Mouse (Mus musculus): ENCODE measurements around the gene Gm17655. TPM values are rescaled to one million over a fixed set of nuclear protein-coding genes. Genes with fewer than 3 reads are reported as not detected.

Gene Gm17655
- polyA plus RNA-seq, 1 experiment from 2014 or later: 6.1 TPM

DNA sequence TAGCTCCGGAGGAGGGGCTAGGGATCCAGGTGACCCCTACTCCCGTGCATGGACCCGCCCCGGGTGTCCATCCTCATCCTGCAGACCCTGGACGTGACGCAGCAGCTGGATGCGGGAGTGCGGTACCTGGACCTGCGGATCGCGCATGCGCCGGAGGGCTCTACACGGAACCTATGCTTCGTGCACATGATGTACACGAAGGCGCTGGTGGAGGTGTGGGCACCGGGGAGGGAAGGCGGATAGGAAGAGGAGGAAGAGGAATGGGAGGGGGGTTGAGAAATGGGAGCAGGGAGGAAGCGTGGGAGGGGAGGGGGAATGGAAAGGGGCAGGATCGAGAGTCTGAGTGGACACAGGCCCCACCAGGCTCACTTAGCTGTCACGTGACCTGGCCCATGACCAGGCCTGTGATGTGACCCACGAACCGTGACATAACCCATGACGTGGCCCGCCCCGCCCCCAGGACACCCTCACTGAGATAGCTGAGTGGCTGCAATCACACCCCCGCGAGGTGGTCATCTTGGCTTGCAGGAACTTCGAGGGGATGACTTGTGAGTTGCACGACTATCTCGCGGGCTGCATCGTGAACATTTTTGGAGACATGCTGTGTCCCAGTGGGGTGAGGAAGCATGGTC, 29.5 kb upstream of the Gm17655 start:
- DNase-seq (ENCODE audit: extremely low spot score, low spot score): no peak
- H3K27ac ChIP-seq: no peak overlapping the region
- peaks cover 49% of the 10 kb centered on the region for H3K36me3 ChIP-seq (replicated peaks)
- peaks cover 6% of the 10 kb centered on the region; the same call in 1 of the 2 replicates for H3K9me3 ChIP-seq
- peaks cover 18% of the 10 kb centered on the region for H3K27me3 ChIP-seq (ENCODE audit: poor library complexity, severe bottlenecking)
- H3K4me3 ChIP-seq: peak overlapping the region; percentile 48
- peaks cover 51% of the 10 kb centered on the region for H3K4me1 ChIP-seq
- 20% methylated on average over 34 of the region's 34 CpGs for WGBS

DNA sequence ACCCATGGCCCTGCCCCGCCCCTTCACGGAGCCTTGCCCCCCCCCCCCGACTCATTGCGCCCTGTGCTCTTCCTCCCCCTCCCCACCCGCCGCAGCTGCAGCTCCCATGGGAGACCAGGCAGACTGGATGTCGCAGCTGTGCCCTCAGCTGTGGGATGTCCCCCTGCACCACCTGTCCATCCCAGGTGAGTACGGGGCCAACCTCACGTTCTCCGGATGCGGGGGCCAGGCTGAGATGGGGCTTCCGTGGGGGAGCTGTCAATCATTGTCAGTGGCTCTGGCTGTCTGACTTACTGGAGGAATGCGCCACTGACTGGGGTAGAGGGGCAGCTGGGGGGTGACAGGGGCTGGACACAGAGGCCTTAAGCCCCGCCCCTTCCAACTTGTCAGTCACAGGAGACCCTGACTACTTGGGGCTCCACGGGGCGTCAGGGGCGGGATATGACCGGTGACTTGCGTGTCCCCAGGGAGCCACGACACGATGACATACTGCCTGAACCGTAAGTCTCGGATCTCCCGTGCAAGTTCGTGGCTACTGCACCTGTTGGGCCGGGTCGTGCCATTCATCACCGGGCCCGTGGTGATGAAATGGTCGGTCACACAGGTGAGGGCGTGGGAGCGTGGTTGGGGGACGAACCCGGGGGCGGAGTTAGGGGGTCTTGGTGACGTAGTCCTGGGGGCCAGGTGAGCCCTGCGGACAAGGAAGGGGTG, 28.8 kb upstream of the Gm17655 start:
- 1% methylated on average over 33 of the region's 37 CpGs for WGBS
- Histone ChIP-seq H3K27me3 (ENCODE audit: poor library complexity, severe bottlenecking) (peaks cover 18% of the 10 kb centered on the region), H3K4me1 (peaks cover 43% of the 10 kb centered on the region), H3K27ac (no peak overlapping the region), H3K4me3 (peak overlapping the region; percentile 48), H3K9me3 (peaks cover 6% of the 10 kb centered on the region; the same call in 1 of the 2 replicates), H3K36me3 (replicated peaks) (peaks cover 41% of the 10 kb centered on the region)
- DNase-seq (ENCODE audit: extremely low spot score, low spot score): no peak

DNA sequence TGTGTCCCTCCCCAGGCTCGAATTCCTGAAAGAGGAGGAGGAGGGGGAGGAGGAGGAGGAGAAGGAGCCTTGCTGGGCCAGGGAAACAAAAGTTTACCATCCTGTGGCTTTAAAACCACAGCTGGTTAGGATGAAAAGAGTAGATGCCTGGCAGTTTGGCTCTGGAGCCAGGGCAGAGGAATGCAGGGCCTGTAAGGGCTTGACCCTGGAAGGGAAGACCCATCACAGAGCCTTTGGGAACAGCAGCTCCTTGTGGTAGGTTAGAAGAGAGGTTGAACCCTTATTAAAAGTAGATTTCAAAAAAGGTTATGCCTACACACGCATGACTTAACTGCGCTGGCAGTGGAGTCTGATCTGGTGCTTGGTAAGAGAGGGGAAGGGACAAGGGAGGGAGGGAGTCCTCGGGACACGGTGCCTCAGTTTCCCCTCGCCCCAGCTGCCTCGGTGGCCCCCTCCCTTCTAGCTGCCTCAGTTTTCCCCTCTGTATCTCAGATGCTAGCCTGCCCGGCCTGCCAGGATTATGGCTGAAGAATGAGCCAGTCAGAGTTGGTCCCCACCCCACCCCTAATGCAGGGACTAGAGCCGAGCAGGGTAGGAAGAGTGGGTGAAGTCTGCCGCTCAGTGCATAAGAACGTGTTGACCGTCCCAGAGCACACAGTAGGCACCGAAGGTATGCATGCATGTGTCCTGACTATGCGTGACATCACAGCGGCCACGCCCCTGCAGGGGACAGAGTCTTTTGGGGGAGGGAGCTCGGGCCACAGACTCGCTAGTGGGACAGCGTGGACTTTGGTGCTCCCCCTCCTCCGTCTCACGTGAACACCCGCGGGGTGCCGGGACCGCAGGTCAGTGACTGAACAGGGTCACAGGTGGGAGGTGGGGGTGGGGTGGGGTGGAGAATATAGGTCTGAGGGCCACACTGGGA, 27.6 kb upstream of the Gm17655 start, which contains the start of gene Plcxd1:
TSS of gene Plcxd1 (plus strand) at position 314 of the 925 bp plus-strand sequence.
- DNase-seq (ENCODE audit: extremely low spot score, low spot score): no peak
- 5% methylated on average over 25 of the region's 25 CpGs for WGBS

DNA sequence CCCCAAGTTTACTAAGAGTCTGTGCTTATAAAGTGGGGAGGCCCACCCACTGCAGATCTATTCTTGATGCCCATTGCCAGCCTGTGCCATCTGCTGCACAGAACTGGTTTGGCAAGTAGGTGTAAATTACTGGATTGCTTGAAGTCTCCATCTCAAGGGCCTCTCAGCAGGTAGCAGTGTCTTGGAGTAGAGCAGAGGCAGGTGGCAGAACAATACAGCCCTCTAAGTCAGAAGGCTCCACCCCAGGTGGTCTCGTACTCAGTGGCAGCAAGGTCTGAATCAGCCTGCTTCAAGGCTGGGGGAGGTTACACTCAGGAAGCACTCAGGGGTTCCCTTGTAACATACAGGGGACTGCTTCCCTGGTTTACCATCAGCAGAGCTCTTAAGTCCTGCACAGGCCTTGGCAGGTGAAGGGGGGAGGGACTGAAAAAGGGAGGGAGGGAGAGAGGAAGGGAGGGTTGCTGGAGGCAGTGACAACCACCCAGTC, 26.7 kb upstream of the Gm17655 start:
- WGBS: 15% methylated on average over 1 of the region's 1 CpGs
- no peak for DNase-seq (ENCODE audit: extremely low spot score, low spot score)
- Histone ChIP-seq H3K27ac (peak overlapping the region; percentile 35; the same call in 1 of the 2 replicates), H3K36me3 (replicated peaks) (peaks cover 21% of the 10 kb centered on the region), H3K27me3 (ENCODE audit: poor library complexity, severe bottlenecking) (peaks cover 18% of the 10 kb centered on the region), H3K9me3 (no peaks in the 10 kb centered on the region), H3K4me3 (no peak overlapping the region), H3K4me1 (peaks cover 51% of the 10 kb centered on the region)

More for the DNA sequence above, 27.6 kb upstream of the Gm17655 start, which contains the start of gene Plcxd1:
- Histone ChIP-seq H3K4me3 (peak within 1 kb of the TSS; percentile 48), H3K9me3 (peaks cover 2% of the 10 kb centered on the region; the same call in 1 of the 2 replicates), H3K27ac (peak within 1 kb of the TSS; percentile 35; the same call in 1 of the 2 replicates), H3K4me1 (peaks cover 44% of the 10 kb centered on the region), H3K27me3 (ENCODE audit: poor library complexity, severe bottlenecking) (peaks cover 18% of the 10 kb centered on the region), H3K36me3 (replicated peaks) (peaks cover 30% of the 10 kb centered on the region)

DNA sequence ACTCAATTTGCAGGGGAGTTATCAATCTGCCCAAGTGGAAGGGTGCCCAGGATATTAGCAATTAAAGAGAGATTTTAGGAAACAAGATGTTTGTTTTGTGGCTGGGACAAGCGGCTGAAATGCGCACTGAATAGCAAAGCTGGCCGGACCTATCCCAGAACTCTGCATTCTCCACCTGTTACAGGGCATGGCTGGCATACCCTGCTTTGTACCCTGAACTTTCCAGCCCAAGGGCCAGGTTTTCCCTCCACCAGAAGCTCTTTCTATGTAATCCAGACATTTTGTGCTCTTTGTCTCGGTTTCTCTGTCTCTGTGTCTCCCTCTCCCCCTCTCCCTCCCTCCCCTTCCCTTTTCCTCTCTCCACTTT, 22.5 kb upstream of the Gm17655 start:
- H3K27ac ChIP-seq: peak overlapping the region; percentile 92

DNA sequence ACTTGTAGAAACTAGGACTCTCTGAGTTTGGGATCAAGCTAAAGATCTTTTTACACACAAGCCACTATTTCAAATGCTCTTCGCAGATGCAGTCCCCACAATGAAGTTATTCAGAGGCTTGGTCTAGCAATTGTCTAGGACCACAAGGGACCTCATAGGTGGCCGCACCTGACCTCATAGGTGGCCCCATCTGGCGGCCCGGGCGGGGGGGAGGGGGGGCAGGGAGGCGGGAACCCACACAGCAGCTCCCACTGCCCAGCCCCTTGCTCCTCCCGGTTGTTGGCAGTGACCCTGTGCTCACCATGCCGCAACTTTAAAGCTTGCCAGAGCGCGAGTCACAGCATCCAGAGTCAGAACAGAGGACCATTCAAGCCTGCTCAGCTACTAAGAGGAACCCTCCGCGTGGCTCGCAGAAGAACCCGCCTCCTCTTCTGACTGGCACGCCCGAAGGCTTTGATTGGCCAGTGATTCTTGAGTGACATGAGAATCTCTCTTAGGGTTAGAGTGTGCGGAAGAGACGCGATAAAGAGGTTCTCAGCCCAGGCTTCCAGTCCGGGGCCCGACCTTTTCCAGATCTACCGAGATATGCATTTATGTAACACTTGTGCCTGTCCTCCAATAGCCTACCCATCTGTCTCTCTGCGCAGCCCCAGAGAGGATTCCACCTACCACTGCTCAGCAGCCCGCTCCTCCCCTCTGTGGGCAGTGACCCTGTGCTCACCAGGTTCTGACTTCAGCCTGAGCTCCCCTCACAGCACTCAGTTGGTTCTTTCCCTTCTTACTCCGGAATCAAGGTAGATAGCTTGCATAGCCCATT, 21.9 kb upstream of the Gm17655 start, which contains the start of gene Gm35315:
TSS of gene Gm35315 (minus strand) at position 391 of the 817 bp plus-strand sequence.
- peak; percentile 86 for DNase-seq (ENCODE audit: extremely low spot score, low spot score)
- Histone ChIP-seq H3K27ac (peak within 1 kb of the TSS; percentile 92), H3K4me3 (peak within 1 kb of the TSS; percentile 67), H3K36me3 (replicated peaks) (no peaks in the 10 kb centered on the region), H3K4me1 (peaks cover 22% of the 10 kb centered on the region), H3K27me3 (ENCODE audit: poor library complexity, severe bottlenecking) (no peaks in the 10 kb centered on the region; the same call in 1 of the 2 replicates), H3K9me3 (no peaks in the 10 kb centered on the region)
- 1% methylated on average over 25 of the region's 25 CpGs for WGBS

More for the DNA sequence above, 22.5 kb upstream of the Gm17655 start:
- DNase-seq (ENCODE audit: extremely low spot score, low spot score): no peak
- Histone ChIP-seq H3K4me1 (peaks cover 28% of the 10 kb centered on the region), H3K36me3 (replicated peaks) (no peaks in the 10 kb centered on the region), H3K4me3 (peak overlapping the region; percentile 67), H3K27me3 (ENCODE audit: poor library complexity, severe bottlenecking) (no peaks in the 10 kb centered on the region; the same call in 1 of the 2 replicates), H3K9me3 (no peaks in the 10 kb centered on the region)
- 11% methylated on average over 4 of the region's 4 CpGs for WGBS

DNA sequence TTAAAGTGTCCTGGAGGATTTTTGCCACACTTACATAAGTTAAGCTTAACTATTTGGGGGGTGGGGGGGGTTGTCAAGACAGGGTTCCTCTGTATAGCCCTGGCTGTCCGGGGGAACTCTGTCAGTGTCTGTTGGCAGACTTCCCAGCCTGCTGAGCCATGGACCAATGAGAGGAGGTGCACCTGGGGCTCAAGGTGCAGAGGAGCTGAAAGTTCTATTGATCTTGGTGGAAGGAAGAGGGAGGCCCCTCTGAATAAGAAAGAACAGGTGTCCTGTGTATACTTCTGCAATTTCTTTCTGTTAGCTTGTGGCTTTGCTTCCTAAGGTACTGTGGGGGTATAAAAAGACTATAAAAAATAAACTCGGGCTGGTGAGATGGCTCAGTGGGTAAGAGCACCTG, 19.2 kb upstream of the Gm17655 start:
- Histone ChIP-seq H3K27me3 (ENCODE audit: poor library complexity, severe bottlenecking) (no peaks in the 10 kb centered on the region), H3K4me1 (peaks cover 14% of the 10 kb centered on the region), H3K27ac (no peak overlapping the region), H3K36me3 (replicated peaks) (no peaks in the 10 kb centered on the region), H3K9me3 (no peaks in the 10 kb centered on the region; the same call in 1 of the 2 replicates), H3K4me3 (no peak overlapping the region)
- WGBS: 82% methylated on average over 2 of the region's 2 CpGs
- no peak for DNase-seq (ENCODE audit: extremely low spot score, low spot score)

DNA sequence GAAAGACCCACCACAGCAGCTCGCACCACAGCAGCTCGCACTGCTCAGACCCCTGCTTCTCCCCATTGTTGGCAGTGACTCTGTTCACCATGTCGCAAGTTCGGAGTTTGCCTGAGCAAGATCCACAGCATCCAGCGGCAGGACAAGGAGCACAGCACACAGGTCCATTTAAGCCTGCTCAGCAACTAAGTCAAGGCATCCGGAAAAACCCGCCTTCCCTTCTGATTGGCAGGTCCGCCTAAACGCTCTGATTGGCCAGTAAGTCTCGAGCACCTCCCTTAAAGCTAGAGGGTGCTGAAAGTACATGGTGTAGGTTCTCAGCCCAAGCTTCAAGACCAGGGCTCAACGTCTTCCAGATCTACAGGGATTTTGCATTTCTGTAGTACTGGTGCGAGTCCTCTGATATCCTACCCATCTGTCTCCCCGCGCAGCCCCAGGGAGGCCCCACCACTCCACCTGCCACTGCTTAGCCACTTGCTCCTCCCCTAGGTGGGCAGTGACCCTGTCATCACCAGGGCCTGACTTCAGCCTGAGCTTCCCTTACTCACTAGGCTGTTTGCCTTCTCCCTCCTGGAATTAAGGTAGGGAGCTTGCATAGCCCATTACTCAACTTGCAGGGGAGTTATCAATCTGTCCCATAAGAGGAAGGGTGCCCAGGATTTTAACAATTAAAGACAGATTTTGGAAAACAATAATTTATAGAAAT, 14.0 kb upstream of the Gm17655 start:
- no peak for DNase-seq (ENCODE audit: extremely low spot score, low spot score)
- 30% methylated on average over 14 of the region's 14 CpGs for WGBS
- no peaks in the 10 kb centered on the region for H3K27me3 ChIP-seq (ENCODE audit: poor library complexity, severe bottlenecking)

DNA sequence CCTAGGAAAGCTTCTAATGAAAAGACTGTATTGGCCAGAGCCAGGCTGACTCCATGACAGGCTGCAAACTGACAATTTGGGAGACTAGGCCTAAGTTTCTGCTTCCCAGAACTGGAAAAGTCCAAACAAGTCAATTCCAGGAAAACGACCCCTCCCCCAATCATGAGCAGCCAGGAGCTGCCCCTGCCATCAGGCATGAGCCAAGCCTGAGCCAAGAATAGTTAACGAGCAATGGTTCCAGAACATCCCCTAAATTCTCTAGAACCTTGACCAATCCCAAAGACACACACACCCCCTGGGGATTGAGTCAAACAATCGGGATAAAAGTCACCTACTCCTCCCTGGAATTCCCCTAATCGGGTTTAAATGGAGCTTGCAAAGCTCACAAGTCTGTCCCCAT, 10.6 kb upstream of the Gm17655 start:
- DNase-seq (ENCODE audit: extremely low spot score, low spot score): no peak
- H3K4me3 ChIP-seq: no peak overlapping the region
- H3K27me3 ChIP-seq (ENCODE audit: poor library complexity, severe bottlenecking): no peaks in the 10 kb centered on the region
- H3K27ac ChIP-seq: no peak overlapping the region
- WGBS: 80% methylated on average over 4 of the region's 4 CpGs
- H3K4me1 ChIP-seq: no peaks in the 10 kb centered on the region
- H3K36me3 ChIP-seq (replicated peaks): peaks cover 17% of the 10 kb centered on the region
- peaks cover 56% of the 10 kb centered on the region for H3K9me3 ChIP-seq

More for the DNA sequence above, 14.0 kb upstream of the Gm17655 start:
- Histone ChIP-seq H3K36me3 (replicated peaks) (no peaks in the 10 kb centered on the region), H3K27ac (no peak overlapping the region), H3K4me3 (no peak overlapping the region), H3K9me3 (peaks cover 29% of the 10 kb centered on the region), H3K4me1 (no peaks in the 10 kb centered on the region)

DNA sequence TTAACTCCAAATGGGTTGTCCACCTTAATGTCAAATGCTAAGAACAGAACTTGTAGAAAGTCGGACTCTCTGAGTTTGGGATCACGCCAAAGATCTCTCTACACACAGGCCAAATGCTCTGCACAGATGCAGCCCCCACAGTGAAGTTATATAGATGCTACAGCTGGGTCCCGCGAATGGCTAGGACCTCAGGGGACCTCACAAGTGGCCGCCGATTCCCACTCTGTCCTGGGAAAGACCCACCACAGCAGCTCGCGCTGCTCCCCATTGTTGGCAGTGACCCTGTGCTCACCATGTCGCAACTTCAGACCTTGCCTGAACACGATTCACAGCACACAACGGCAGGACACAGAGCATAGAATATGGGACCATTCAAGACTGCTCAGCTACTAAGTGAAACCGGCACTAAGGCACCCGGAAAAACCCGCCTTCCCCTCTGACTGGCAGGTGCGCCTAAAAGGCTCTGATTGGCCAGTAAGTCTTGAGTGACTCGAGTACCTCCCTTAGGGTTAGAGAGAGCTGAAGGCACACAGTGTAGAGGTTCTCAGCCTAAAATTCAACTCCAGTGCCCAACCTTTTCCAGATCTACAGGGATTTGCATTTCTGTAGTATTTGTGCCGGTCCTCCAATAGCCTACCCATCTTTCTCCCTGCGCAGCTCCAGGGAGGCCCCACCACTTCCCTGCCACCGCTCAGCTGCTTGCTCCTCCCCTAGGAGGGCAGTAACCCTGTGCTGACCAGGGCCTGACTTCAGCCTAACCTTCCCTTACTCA, 14.5 kb downstream of the Gm17655 start:
- H3K9me3 ChIP-seq: peaks cover 11% of the 10 kb centered on the region; the same call in 1 of the 2 replicates
- H3K4me1 ChIP-seq: peaks cover 3% of the 10 kb centered on the region; the same call in 1 of the 2 replicates
- H3K27me3 ChIP-seq (ENCODE audit: poor library complexity, severe bottlenecking): no peaks in the 10 kb centered on the region
- H3K27ac ChIP-seq: peak overlapping the region; percentile 85
- DNase-seq (ENCODE audit: extremely low spot score, low spot score): peak; percentile 75
- peak overlapping the region; percentile 66 for H3K4me3 ChIP-seq
- no peaks in the 10 kb centered on the region for H3K36me3 ChIP-seq (replicated peaks)
- 3% methylated on average over 19 of the region's 19 CpGs for WGBS

Measured in forebrain, embryonic 10.5 days (tissue).